Mouse (Mus musculus) ES-Bruce4 (cell line): ENCODE data around the gene Aplp2. TPM values are rescaled to one million over a fixed set of nuclear protein-coding genes. Genes with fewer than 3 reads are reported as not detected.

Source experiments
- H3K27ac ChIP-seq: 2 replicates; pipeline ENCODE4 v1.5.1; 2012; ENCODE audit warnings: low read length, inconsistent platforms; ENCODE audit not compliant: insufficient read depth
- H3K27me3 ChIP-seq: 2 replicates; pipeline ENCODE4 v1.6.1; 2012; ENCODE audit warnings: mild to moderate bottlenecking, low read length, inconsistent platforms; ENCODE audit not compliant: control insufficient read depth, poor library complexity, insufficient read depth, severe bottlenecking
- H3K36me3 ChIP-seq: 2 replicates; pipeline ENCODE4 v1.6.1; 2012; ENCODE audit warnings: inconsistent platforms, mild to moderate bottlenecking, low read length, moderate library complexity; ENCODE audit not compliant: control insufficient read depth, poor library complexity, insufficient read depth, severe bottlenecking
- H3K4me1 ChIP-seq: one replicate; pipeline ENCODE4 v1.8.1; 2011; ENCODE audit warnings: low read length; ENCODE audit not compliant: control insufficient read depth, insufficient read depth
- H3K4me3 ChIP-seq: 2 replicates; pipeline ENCODE4 v1.5.1; 2011; ENCODE audit warnings: low read depth, mild to moderate bottlenecking, low read length
- H3K9ac ChIP-seq: 2 replicates; pipeline ENCODE4 v1.6.1; 2012; ENCODE audit warnings: low read depth, mild to moderate bottlenecking, inconsistent platforms; ENCODE audit not compliant: poor library complexity, severe bottlenecking
- H3K9me3 ChIP-seq: replicated peaks from 2 replicates; pipeline ENCODE4 v1.6.1; 2012; ENCODE audit warnings: mild to moderate bottlenecking, low read length, inconsistent platforms; ENCODE audit not compliant: control insufficient read depth, poor library complexity, insufficient read depth, severe bottlenecking
- CTCF ChIP-seq: IDR thresholded peaks from one replicate; pipeline ENCODE4 v1.8.1; 2011; ENCODE audit warnings: low read depth, low read length
- EP300 ChIP-seq: IDR thresholded peaks from 2 replicates; pipeline ENCODE4 v1.6.1; 2011; ENCODE audit warnings: low read depth, low read length; ENCODE audit not compliant: insufficient read depth
- POLR2A ChIP-seq: IDR thresholded peaks from one replicate; pipeline ENCODE4 v1.8.1; 2011; ENCODE audit warnings: low read length; ENCODE audit not compliant: insufficient read depth
- polyA plus RNA-seq: library from polyadenylated mRNA; stranded (reverse); fragments of >200 nt; gene quantifications from 2 replicates; pipeline ENCODE4 v1.2.4, GENCODE M21; 2011; ENCODE audit warnings: low read depth; ENCODE audit not compliant: missing spikeins, insufficient read depth, insufficient read length

Gene Aplp2
- polyA plus RNA-seq, 1 experiment = 317 TPM

GRCm38 (mm10) chr9:31207732-31208131, 3.9 kb downstream of the Aplp2 start:
- Histone ChIP-seq H3K9me3 (no peaks in the 10 kb centered on the region), H3K4me1 (no peaks in the 10 kb centered on the region), H3K27ac (no peak overlapping the region), H3K4me3 (no peak overlapping the region), H3K27me3 (no peaks in the 10 kb centered on the region), H3K36me3 (no peaks in the 10 kb centered on the region), H3K9ac (no peak overlapping the region)
- no peak for TF ChIP-seq POLR2A
- TF ChIP-seq EP300 = no peak
- TF ChIP-seq CTCF = no peak

GRCm38 (mm10) chr9:31204722-31205121, 6.9 kb downstream of the Aplp2 start:
- Histone ChIP-seq H3K36me3 (no peaks in the 10 kb centered on the region), H3K9me3 (no peaks in the 10 kb centered on the region), H3K27me3 (no peaks in the 10 kb centered on the region), H3K4me1 (peaks cover 1% of the 10 kb centered on the region), H3K4me3 (no peak overlapping the region), H3K9ac (no peak overlapping the region), H3K27ac (no peak overlapping the region)
- TF ChIP-seq EP300 (no peak), POLR2A (no peak), CTCF (no peak)

DNA sequence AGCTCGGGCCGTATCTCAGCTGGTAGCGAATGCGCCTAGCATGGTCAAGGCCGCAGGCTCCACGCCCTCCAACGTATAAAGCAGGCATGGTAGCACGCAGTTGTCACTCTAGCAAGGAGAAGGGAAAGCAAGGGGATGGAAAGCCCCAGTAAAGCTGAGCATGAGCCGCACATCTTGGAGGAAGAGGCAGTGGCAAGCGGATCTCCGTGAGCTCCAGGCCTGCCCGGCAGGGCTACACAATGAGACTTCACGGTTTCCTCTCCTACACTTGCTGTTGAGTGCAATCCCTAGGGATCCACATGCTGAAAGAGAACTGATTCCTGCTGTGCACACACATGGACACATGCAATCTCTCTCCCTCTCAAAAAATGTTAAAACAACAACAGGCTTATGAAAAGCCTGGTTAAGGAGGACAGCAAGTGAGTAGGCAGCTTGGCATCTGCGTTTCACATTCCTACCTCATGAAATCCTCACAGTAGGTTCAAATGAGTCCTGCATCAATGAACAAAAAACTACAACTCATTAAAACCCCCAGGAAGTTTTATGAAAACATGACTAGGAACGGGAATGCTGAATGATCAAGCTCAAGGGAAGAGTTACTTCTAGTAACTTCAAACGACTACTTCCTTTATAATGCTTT, 7.9 kb downstream of the Aplp2 start:
- H3K27ac ChIP-seq = no peak overlapping the region

DNA sequence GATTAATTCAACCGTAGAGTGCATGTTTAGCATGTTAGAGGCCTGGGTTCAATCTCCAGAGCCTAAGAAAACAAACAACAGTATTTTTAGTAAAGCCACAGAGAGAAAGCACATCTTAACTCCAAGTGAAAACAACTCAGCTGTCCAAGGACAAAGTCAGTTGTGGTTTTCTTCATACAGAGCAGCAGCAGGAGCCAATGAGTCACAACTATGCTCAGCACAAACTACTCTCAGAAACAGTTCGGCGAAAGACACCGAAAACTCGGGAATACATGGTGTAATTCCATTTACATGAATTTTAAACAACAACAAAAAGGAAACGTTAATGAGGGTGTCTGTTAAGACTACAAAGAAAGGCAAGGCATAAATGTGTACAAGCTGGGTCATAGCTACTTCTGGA, 8.5 kb downstream of the Aplp2 start:
- Histone ChIP-seq H3K4me3 (no peak overlapping the region), H3K4me1 (peaks cover 1% of the 10 kb centered on the region), H3K27ac (no peak overlapping the region), H3K36me3 (no peaks in the 10 kb centered on the region), H3K9me3 (no peaks in the 10 kb centered on the region), H3K27me3 (no peaks in the 10 kb centered on the region), H3K9ac (no peak overlapping the region)
- TF ChIP-seq EP300 (no peak), CTCF (no peak)

More for the DNA sequence above, 7.9 kb downstream of the Aplp2 start:
- Histone ChIP-seq H3K4me1 (peaks cover 1% of the 10 kb centered on the region), H3K4me3 (no peak overlapping the region), H3K36me3 (no peaks in the 10 kb centered on the region), H3K27me3 (no peaks in the 10 kb centered on the region), H3K9me3 (no peaks in the 10 kb centered on the region), H3K9ac (no peak overlapping the region)
- TF ChIP-seq CTCF (no peak), POLR2A (no peak), EP300 (no peak)

DNA sequence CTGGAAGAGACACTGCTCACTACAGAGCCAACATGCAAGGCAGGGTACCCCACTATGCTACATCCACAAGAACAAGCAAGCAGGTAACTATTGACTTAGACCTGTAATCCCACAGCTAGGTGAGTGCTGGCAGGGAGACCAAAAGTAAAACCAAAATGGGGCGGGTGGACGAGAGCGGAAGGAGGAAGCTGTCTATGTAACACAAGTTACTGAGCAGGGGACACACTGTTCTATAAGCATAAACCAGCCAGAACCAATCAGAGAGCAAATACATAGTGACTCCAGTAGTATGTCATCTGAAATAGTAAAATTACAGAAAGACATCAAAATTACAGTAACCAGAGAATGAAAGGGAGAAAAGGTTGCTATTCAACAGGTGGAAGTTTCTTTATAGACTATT, 13.0 kb downstream of the Aplp2 start:
- no peak overlapping the region for H3K9ac ChIP-seq
- H3K4me3 ChIP-seq = no peak overlapping the region
- peaks cover 1% of the 10 kb centered on the region for H3K4me1 ChIP-seq
- H3K36me3 ChIP-seq = peaks cover 1% of the 10 kb centered on the region; the same call in 1 of the 2 replicates
- TF ChIP-seq CTCF (no peak), EP300 (no peak), POLR2A (no peak)
- no peaks in the 10 kb centered on the region for H3K9me3 ChIP-seq
- H3K27ac ChIP-seq = no peak overlapping the region
- H3K27me3 ChIP-seq = no peaks in the 10 kb centered on the region

- Histone ChIP-seq H3K27ac (no peak overlapping the region), H3K27me3 (no peaks in the 10 kb centered on the region), H3K4me3 (no peak overlapping the region), H3K9ac (no peak overlapping the region), H3K9me3 (no peaks in the 10 kb centered on the region), H3K4me1 (peaks cover 1% of the 10 kb centered on the region), H3K36me3 (peaks cover 5% of the 10 kb centered on the region; the same call in 1 of the 2 replicates)
- TF ChIP-seq POLR2A = no peak
- no peak for TF ChIP-seq CTCF
- no peak for TF ChIP-seq EP300
Measured at GRCm38 (mm10) chr9:31197782-31198181, 13.8 kb downstream of the Aplp2 start.
